Mouse (Mus musculus) kidney, adult 2 months (tissue): ENCODE measurements around the gene Cckbr. TPM values are rescaled to one million over a fixed set of nuclear protein-coding genes. Genes with fewer than 3 reads are reported as not detected.
"Not testable (repeated sequence)": the region's sequence is repeated elsewhere in the genome, so short reads cannot be mapped to it uniquely, and the experiment has no call there.

Source experiments
- DNase-seq: peaks from one replicate; pipeline ENCODE4 v3.0.0; 2021
- H3K27ac ChIP-seq: fragments of 200-500 bp; 2 replicates; pipeline ENCODE4 v1.5.1; 2012; ENCODE audit warnings: low read depth, low read length, control low read depth, inconsistent platforms; ENCODE audit not compliant: insufficient read depth
- H3K27me3 ChIP-seq: fragments of 200-500 bp; replicated peaks from 2 replicates; pipeline ENCODE4 v1.6.1; 2012; ENCODE audit warnings: mild to moderate bottlenecking, moderate library complexity, low read length, inconsistent platforms; ENCODE audit not compliant: control insufficient read depth, insufficient read depth
- H3K36me3 ChIP-seq: fragments of 200-500 bp; 2 replicates; pipeline ENCODE4 v1.6.1; 2012; ENCODE audit warnings: mild to moderate bottlenecking, moderate library complexity, low read length, inconsistent platforms; ENCODE audit not compliant: control insufficient read depth, insufficient read depth
- H3K4me1 ChIP-seq: fragments of 200-500 bp; 2 replicates; pipeline ENCODE4 v1.6.1; 2011; ENCODE audit warnings: low read length; ENCODE audit not compliant: control insufficient read depth, insufficient read depth
- H3K4me3 ChIP-seq: fragments of 200-500 bp; 2 replicates; pipeline ENCODE4 v1.5.1; 2011; ENCODE audit warnings: mild to moderate bottlenecking, low read depth, low read length, control low read depth; ENCODE audit not compliant: insufficient read depth
- CTCF ChIP-seq: fragments of 200-500 bp; conservative IDR thresholded peaks from 2 replicates; pipeline ENCODE4 v1.5.1; 2011; ENCODE audit warnings: low read depth, mild to moderate bottlenecking, control low read depth, low read length, moderate library complexity, mixed read lengths; ENCODE audit not compliant: insufficient read depth, insufficient read length
- POLR2A ChIP-seq: fragments of 200-500 bp; IDR thresholded peaks from one replicate; pipeline ENCODE4 v1.6.1; 2011; ENCODE audit warnings: low read depth, low read length, control low read depth
- WGBS: fragments of 180-500 bp; shearing (Covaris S2); methylation state at CpG from one replicate; pipeline ENCODE4 v1.1.7; 2018; 5-methylcytosine and 5-hydroxymethylcytosine counted together
- polyA plus RNA-seq: library from polyadenylated mRNA; depleted of rRNA; stranded (reverse); fragments of >200 nt; gene quantifications from 2 replicates; pipeline ENCODE4 v1.2.3, GENCODE M21; 2012

The Cckbr gene
- polyA plus RNA-seq, 1 experiment, result 0.14 TPM

- no peaks in the 10 kb centered on the region for H3K36me3 ChIP-seq
- no peaks in the 10 kb centered on the region for H3K27me3 ChIP-seq
- no peak for DNase-seq
- no peak overlapping the region for H3K27ac ChIP-seq
- H3K4me3 ChIP-seq, result no peak overlapping the region
- H3K4me1 ChIP-seq, result no peaks in the 10 kb centered on the region
- 65% methylated on average over 7 of the region's 7 CpGs for WGBS
- TF ChIP-seq POLR2A (no peak), CTCF (no peak)
These were observed 12.6 kb downstream of the Cckbr start for GRCm38 (mm10) chr7:105437979-105438772.

GRCm38 (mm10) chr7:105441426-105441825 lies 15.9 kb downstream of the Cckbr start:
- H3K4me1 ChIP-seq, result no peaks in the 10 kb centered on the region
- no peak for DNase-seq
- TF ChIP-seq CTCF (no peak), POLR2A (no peak)
- WGBS, result 48% methylated on average over 4 of the region's 4 CpGs
- no peak overlapping the region for H3K4me3 ChIP-seq
- H3K27me3 ChIP-seq, result no peaks in the 10 kb centered on the region
- H3K36me3 ChIP-seq, result no peaks in the 10 kb centered on the region
- no peak overlapping the region for H3K27ac ChIP-seq

- WGBS, result 44% methylated on average over 3 of the region's 3 CpGs
- Histone ChIP-seq H3K27me3 (no peaks in the 10 kb centered on the region), H3K27ac (no peak overlapping the region), H3K4me1 (no peaks in the 10 kb centered on the region), H3K36me3 (no peaks in the 10 kb centered on the region), H3K4me3 (no peak overlapping the region)
- TF ChIP-seq POLR2A (no peak), CTCF (no peak)
- peak; percentile 14 for DNase-seq
These were observed 19.5 kb downstream of the Cckbr start for GRCm38 (mm10) chr7:105445076-105445475.

DNA sequence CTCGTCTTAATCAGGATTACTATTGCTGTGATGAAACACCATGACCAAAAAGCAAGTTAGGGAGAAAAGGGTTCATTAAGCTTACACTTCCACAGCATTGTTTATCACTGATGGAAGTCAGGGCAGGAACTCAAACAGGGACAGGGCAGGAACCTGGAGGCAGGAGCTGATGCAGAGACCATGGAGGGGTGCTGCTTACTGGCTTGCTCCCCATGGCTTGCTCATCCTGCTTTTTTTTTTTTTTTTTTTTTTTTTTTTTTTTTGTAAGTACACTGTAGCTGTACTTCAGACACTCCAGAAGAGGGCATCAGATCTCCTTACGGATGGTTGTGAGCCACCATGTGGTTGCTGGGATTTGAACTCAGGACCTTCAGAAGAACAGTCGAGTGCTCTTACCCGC lies 27.8 kb downstream of the Cckbr start:
- H3K27ac ChIP-seq, H3K27me3 ChIP-seq, H3K4me3 ChIP-seq, H3K36me3 ChIP-seq, H3K4me1 ChIP-seq, DNase-seq: not testable (repeated sequence)
- WGBS, result 84% methylated on average over 4 of the region's 4 CpGs

DNA sequence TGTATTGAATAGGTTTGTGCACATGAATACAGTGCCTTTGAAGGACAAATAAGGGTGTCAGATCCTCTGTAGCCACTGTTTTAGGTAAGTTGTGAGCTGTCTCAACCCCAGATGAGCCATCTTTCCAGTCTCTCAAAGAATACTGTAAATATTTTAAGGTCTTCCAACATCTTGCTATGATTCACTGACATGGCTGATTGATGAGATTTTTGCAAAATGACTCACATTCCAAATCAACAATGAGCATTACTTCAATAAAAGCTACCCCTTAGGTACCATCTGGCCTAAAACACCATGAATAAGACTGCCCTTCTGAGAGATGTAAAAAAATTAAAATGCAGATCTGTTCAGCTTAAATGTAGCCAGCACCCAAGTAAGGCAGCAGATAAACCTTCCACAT lies 33.0 kb downstream of the Cckbr start:
- no peaks in the 10 kb centered on the region for H3K4me1 ChIP-seq
- H3K27me3 ChIP-seq, result no peaks in the 10 kb centered on the region
- H3K27ac ChIP-seq, result no peak overlapping the region
- no peak for DNase-seq
- H3K4me3 ChIP-seq, result no peak overlapping the region
- TF ChIP-seq POLR2A, result no peak
- no peak for TF ChIP-seq CTCF
- no peaks in the 10 kb centered on the region for H3K36me3 ChIP-seq

DNA sequence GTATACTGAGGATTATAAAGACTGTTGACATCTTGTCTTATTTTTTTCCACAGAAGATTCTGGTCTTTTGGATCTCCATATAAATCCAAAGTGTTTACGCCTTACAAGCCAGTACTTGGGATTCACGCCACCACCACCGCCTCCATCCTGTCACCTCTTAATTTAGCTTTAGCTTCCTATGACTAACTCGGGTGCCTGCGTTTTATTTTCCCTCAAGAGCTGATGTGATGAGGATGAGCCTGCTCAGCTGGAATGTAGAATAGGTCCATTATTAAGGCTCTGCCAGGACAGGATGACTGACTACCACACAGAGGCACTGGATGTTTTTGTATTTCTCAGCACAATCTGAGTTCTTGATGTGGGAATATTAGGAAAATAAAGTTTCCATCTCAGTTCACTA lies 40.0 kb downstream of the Cckbr start:
- not testable (repeated sequence) for H3K4me3 ChIP-seq, H3K36me3 ChIP-seq, DNase-seq, H3K27ac ChIP-seq, H3K4me1 ChIP-seq, H3K27me3 ChIP-seq
- 79% methylated on average over 5 of the region's 5 CpGs for WGBS

DNA sequence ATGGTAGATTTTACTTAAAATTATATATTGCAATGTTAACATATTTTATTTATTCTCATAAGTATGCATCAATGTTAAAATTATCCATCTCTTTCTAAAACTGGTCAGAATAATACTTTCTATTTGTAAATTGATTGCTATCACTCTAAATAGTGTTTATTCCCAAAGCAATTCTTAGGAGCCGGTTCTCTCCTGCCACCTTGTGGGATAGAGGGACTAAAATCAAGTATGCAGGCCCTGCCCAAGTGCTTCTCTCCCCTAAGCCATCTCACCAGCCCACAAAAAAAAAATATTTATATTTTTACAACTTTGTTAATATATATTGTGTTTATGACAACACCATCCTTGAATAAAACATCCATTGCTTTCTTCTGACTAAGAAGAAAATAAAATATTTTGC lies 47.1 kb downstream of the Cckbr start:
- DNase-seq, result no peak
- Histone ChIP-seq H3K27me3 (no peaks in the 10 kb centered on the region), H3K36me3 (no peaks in the 10 kb centered on the region), H3K27ac (no peak overlapping the region), H3K4me1 (peaks cover 8% of the 10 kb centered on the region), H3K4me3 (no peak overlapping the region)
- TF ChIP-seq POLR2A (no peak), CTCF (no peak)
- WGBS, result 54% methylated on average over 1 of the region's 1 CpGs

DNA sequence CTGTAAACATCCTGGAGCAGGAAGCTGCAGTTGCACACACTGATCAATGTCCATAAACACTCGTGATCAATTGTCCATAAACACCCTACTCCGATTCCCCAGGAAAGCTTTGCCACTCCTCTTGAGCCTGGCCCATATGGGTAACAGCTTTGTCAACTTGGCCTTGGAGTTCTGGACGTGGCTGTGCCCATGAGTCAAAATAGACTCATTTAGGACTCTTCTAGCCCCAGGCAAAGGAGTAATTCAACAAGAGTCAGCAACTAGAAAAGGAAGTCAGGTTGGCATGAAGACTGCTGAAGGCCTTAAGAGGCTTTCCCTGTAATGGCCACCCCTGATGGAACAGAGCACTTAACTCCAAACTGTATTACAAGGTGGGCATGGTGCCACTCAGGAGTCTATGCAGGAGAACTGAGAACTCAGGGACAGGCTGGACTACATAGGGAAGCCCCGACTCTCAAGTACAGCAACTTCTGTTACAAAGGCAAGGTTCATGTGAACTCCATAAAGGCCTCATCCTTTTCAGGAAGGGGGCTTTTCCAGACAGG lies 49.3 kb downstream of the Cckbr start:
- Histone ChIP-seq H3K4me3 (no peak overlapping the region), H3K27ac (no peak overlapping the region), H3K4me1 (peaks cover 8% of the 10 kb centered on the region), H3K27me3 (no peaks in the 10 kb centered on the region), H3K36me3 (no peaks in the 10 kb centered on the region)
- no peak for TF ChIP-seq POLR2A
- no peak for TF ChIP-seq CTCF
- 83% methylated on average over 4 of the region's 4 CpGs for WGBS
- no peak for DNase-seq
